Mouse (Mus musculus): Measurements from ENCODE around the gene Ret.
A peak's percentile ranks its signal among the peaks of the same experiment; 100 is the strongest.

Ret gene

DNA sequence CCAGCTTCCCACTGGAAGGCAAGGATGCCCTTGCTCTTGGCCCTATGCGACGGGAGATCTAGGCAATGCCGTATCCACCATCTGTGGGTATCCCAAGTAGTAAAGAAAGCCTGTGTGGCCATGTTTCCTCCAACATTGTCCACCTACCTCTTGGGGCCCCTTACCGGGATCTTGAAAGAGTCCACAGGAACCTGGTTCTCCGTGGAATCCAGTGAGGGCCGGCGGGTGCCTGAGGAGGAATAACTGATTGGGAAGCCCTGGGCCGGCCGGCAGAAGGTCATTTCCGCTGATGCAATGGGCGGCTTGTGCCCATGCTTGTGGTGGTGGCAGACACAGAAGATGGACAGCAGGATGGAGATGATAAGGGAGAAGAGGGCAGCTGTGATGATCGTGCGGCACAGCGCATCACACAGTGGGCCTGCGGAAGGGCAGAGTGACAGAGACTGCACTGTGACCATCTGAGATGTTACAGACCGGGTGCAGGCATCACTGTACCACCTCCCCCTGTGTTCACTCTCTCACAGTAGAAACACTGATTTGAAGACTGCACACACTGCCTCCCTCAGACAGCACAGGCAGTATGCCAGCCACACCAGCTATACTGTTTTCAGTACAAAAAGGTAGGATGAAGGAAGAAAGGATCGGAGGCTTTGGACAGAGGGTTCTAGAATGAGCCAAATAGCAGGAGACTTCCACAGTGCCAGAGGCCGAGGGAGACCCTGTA is 24.1 kb downstream of the Ret start:
- no peak for DNase-seq

DNA sequence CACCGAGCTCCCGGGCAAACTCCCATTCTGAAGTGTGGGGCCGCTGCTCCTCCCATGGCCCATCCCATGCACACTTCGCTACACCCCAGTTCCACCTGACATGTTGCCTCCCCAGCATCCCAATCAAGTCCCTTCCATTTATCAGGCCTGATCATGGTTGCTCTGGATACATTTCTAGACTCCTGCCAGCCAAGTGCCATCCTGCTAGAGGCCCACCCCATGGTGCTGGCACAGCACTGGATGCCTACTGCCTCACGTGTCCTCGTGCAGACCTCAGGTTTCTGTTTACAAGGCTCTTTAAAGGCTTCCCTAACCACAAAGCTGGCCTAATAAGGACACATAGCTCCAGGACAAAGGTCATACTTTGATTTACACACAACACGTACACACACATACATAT is 26.1 kb downstream of the Ret start:
- DNase-seq = peak in 1 of 2 experiments; percentile 36

DNA sequence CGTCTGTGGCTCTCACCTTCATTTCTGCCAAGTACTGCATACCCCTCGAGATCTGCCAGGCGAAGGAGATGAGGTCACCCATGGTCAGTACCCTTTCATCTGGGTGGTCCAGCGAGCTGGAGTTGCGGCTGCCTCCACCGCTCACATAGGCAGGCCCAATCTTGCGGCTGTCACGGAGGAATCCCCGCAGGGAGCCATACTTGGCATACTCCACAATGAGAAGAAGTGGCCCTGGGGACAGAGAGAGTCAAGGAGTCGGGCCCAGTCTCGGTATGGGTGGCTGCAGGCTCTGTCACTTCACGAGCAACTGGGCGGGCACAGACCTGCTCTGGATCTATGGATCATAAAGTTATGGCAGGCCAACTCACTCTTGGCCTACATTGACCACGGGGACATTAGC is 29.4 kb downstream of the Ret start:
- no peak for DNase-seq

DNA sequence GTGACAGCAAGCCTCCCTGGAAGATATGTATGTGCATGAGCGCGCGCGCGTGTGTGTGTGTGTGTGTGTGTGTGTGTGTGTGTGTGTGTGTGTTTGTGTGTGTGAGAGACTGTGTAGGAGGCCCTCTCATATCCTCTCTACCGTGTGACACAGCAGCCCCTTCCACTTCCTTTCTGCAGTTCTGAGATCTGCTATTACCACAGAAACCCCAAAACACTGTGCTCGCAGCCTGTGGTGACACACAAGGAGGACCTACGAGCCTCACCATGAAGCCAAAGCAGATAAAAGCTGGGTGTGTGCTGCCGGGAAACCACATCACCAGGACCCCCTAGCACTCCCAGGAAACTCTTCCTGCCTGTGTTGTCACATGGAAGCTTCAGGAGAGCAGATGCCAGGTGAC is 30.5 kb downstream of the Ret start:
- DNase-seq = no peak

DNA sequence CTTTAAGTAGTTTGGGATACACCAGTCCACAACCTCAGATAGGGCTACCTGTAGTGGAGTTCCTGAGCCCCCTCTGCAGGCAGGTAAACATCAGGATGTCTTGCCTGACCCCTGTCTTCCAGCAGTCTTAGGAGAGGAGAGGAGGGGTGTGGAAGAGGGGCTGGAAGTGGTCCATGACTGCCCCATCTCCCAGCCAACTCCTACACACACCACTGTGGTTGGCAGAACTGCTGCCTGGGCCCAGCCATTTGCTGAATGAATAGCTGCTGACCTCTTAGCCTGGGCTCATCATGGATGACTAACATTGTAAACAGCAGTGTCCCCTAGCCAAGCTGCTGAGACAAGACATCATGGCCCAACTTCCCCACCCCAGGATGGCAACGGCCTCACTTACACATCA is 32.0 kb downstream of the Ret start:
- DNase-seq = no peak

DNA sequence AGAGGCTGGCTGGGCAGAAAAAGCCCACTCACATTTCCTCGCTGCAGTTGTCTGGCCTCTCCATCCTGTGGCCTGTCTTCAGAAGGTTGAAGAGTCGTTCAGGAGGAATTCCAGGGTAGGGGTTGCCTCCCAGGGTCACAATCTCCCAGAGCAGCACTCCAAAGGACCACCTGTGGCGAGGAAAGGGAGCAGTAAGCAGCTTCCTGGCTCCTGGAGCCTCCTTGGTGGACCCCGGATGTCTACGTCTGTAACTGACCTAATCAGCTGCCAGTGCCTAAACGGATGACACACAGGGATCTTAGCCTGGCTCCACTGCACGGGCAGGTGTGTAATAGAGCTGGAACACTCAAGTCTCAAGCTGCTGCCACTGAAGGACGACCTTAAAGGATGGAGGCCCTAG is 32.8 kb downstream of the Ret start:
- no peak for DNase-seq

DNA sequence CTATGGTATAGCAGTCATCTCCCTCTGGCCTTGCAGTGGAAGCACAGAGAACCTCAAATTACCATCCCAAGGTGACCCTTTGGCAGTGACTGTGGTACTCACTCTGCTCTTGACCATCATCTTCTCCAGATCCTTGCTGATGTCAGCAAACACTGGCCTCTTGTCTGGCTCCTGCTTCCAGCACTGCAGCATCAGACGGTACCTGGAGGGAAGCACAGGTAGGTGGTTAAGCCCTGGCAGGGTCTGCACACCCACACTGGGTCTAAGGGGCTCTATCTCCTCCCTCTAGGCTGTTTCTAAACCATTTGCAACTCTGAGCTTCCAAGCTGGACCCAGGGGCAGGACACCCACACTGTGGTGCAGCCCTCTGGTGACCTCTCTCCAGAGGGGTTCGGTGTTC is 34.4 kb downstream of the Ret start:
- no peak for DNase-seq

DNA sequence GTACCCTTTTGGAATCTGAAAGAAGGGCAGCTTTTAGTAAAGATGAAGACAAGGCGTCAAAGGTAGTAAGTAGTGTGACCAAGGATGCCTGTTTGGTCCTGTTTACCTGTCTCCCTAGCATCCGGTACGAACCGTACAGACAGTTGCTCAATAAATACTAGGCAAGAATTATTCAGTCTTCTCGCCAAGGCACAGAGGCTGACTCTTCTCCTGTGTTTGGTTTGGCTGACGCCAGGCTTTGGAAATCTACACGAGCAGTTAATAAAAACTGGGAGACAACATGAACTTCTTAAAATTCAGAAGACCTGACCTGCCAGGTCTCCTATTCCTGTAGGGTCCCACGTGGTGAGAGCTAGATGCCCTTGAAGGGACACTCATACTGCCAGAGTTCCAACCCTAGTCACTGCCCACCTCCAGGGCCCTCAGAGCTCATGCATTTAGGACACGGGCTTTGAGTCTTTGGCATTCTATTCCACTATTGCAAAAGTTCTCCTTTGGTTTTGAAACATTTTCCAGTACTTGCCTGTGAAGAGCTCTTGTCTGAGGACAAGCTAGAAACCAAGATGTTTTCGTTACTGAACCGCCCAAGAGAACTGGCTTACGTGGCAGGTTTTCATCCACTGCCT is 34.9 kb downstream of the Ret start:
- DNase-seq = peak; percentile 50 to 64

DNA sequence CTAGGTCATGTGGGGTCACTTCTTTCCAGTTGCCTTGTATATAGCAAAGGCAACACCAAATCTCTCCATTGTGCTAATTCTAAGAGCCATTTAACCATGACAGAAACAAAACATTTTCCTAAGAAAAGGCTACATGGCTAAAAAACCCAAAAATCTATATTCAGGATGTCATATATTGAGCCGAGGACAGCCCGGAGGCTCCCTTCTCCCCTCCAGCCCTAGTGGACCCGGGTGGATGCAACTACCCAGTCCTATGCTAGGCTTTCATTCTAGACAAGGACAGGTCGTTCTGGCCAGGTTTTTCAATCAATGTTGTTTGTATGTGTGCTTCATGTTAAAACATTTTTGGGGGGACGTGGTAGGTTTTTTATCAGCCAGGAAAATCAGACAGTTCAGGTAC is 44.4 kb downstream of the Ret start:
- no peak for DNase-seq

DNA sequence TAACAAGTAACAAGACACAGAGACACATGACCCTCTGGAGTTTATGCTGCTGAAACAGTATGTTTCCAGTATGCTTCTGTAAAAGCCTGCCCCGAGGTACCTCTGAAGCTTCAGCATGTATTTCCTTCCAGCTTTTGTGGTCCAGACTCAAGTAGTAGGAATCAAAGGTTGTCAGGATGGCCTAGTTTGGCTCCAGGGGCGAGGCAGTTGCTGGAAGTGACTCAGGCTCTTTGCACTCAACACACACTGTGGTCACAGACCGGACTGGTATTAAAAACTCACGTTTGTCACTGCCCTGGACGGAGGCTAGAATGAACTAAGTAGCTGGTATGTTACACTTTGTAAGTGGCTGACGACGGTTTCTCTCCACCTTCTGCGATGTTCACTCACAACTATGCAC is 46.5 kb downstream of the Ret start:
- no peak for DNase-seq

DNA sequence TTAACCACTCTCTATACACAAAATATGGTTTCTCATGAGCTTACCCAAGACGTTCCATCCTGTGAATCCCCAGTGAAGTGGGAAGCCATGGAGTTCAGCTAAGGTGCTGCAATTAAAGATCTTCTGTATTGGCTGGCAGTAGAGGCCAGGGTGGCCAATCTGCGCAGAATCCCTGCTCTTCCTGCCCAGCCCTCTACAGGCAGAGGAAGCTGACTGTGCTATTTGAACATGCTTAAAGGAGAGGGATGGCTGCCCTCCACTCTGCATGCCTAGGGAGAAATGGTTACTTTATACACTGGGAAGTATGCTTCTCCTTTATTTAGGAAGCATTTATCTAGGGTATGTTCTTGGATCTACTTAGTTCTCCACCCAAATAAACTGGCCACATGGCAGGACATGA is 47.0 kb downstream of the Ret start:
- no peak for DNase-seq

DNA sequence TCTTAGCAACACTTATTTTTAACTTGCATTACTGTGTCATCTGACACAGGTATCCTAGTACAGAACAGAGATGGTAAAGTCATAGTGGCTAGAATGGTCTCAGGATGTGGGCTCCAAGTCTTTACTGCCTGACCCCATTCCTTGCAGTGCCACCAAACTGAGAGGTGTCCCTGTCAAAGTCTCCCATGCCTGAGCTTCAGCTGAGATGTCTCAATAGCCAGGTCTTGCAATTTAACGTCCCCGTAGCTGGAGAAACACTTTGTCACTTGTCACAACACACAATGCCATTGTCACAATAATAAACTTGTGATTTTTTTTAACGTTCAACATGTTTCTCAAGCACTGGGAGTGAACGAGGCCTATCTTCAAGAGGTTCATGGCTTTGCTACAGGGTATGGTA is 47.4 kb downstream of the Ret start:
- DNase-seq = no peak

DNA sequence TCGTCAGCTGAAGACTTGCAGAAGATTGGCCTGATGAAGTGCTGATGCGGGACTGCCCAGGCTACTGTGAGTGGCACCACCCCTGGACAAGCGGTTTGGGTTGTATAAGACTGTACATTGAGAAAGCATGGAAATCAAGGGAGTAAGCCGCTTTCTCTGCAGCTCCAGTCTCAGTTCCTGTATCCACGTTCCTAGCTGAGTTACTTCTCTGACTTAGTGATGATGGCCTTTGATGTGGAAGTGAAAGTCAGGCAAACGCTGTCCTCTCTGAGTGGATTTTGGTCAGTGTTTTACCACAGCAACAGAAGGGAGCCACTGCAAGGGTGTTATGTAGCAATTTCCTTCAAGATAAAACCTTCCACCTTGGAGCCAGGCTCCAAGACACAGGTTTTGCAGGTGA is 56.6 kb downstream of the Ret start:
- no peak for DNase-seq

DNA sequence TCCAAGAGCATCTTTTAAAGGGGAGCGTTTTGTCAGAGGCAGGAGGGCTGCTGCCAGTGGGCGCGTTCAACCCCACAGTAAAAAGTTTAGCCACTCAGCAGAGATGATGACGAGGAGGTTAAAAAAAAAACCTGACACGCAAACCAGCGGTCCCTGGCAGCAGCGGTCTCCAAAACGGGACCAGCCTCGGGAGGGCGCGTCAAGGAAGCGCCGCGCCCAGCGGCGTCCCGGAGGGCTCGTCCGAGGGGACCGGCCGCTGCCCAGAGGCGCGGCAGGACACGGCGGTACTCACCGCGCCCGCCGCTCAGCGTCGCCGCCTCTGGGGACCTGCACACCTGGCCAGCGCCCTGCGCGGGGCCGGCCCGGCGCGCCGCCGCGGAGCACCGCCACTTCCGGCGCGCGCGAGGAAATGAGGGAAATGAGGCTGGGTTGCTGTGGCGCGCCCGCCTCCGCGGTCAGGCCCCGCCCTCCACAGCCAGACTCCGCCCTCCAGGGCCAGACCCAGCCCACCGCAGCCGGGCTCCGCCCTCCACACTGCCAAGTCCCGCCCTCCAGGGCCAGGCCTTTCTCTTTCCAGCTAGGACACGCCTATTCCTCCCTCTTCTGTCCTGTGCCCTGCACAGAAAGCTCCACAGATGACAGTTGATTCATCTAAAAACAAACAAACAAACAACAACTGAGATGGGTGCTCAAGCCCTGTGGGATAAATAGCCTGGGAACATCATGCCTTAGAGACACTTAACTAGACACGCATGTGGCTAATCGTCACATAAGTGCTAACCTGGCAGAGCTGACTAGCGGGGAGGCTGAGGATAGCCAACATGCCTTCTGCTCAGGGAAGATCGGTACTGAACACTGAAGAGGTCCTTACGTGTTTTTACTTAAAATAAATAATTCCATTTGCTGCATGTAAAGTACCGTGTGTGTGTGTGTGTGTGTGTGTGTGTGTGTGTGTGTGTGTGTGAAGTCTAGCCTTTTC is 58.5 kb downstream of the Ret start, which contains the start of gene Csgalnact2:
Gene Csgalnact2 (minus strand): TSS at position 410 of the 979 bp plus-strand sequence.
- DNase-seq = peak; percentile 92 to 93

DNA sequence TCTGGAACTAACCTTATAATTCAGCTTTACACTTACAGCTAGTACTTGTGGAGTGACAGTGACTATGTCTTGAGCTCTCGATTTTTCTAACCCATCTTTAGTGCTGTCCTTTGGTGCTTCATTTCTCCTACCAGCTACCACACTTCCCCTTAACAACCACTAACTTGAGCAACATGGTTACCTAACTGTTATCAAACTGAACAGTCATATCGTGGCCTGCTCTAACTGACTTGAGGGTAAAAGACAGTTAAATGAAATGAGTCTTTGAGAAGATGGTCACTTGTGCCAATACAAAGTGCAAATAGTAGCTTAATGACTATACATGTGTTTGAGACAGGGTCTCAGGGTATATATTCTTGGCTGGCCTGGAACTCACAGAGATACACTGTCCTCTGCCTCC is 60.4 kb downstream of the Ret start:
- no peak for DNase-seq

DNA sequence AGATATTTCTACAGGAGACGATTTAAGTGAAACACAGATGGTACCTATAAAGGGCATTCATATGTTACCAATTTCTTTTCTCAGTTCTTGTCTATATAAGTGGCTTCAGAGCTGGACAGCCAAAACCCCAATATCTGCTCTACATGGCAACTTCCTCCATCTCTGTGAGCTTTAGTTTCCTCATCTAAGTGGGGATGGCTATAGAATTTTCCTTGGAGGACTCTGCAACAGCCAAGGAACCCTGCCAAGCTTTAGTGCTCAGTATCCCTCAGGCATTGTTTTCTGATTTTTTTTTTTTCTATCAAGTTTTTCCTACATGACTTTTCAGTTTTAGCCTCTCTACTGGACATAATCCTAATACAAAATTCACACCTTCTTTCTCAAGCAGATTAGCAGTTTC is 63.1 kb downstream of the Ret start:
- DNase-seq = no peak

DNA sequence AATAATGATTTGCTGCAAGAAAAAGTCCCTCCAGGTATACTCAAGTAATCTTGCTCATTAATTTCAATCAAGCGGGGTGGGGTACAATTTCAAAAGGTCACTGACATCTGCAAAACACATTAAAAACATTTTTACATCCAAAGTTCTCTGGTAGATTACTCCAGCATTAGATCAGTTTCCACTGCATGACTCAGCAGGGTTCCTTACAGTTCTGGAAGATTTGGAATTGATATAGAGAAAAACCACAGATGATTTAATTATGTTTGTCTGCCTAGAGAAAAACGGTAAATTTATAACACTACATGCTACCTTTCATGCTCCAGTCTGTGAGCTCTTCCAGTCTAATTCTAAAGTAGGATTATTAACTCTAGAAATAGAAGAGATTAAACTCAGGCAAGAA is 67.5 kb downstream of the Ret start:
- no peak for DNase-seq

DNA sequence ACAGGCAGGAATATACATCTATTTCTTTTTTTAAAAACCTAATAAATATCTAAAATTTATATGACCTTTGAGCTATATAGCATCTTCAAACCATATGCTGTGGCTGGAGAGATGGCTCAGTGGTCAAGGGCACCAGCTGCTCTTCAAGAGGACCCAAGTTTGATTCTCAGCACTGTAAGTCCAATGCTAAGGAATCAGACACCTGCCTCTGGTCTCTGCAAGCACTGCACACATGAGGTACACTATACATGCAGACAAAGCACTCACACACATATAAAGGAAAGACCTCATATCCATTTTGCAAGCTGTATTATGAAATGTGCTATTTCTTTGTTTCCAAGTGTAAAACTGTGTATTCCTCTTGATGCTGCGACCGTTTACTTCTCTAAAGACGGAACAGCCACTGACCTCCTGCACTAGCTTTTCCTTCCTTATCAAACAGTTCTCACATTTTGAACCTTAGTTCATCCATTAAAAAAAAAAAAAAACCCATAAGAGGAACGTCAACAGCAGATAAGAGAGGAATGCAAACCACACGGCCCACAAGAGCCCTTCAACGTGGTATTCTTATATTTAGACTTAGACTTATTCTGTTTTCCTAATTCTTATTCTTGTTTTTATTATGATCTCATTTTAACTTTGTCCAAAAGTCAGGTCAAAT is 69.6 kb downstream of the Ret start:
- peak; percentile 48 to 52 for DNase-seq

DNA sequence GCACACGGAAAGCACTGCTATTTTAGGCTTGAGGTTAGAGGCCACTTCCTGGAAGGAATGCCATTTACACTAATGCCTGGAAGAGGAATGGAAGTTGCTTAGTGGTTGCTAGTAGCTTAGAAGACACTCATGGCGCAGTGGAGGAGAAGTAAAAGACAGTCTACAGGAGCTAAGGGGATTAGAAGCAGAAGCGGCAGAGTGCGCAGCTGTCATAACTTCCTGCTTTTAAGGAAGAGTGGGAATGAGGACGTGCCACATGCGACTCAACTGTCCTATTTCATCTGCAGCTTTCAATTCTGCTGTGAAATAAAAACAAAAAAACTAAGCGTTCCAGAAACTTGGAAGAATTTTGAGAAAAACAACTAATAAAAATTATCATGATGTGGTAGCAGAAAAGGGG is 70.3 kb downstream of the Ret start:
- DNase-seq = no peak

DNA sequence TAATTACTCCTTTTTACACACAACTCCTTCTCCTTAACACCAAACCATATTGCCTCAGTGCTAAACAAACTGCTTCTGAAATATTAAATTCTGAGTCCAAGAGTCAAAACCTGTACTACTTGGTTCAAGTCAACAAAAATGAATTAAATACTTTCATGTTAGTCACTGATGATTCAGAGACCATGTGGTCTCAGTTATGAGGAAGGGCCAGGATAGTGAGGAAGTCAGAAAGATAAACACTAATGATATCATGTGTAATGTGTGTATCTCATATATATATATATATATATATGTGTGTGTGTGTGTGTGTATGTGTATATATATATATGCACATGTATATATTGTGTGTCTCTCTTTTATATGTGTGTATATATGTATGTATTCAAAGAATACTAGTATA is 70.9 kb downstream of the Ret start:
- DNase-seq = no peak

DNA sequence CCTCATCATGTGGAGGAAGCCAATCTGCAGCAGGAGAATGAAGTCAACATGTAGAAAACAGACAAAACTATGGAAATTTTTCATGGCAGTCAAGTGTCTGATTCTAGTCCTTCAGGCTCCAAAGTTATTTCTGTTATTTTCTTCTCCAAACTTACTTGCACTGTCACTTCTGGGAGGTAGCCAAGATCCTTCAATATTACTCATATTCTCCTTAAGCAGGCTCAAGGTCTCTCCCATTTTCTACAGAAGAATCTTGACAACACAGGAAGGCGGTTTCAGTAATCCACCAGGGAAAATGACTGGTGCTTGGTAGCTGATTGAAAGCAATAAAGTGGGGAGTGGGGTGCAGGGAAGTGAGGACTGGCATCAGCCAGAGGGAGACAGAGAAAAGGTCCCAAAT is 74.8 kb downstream of the Ret start:
- no peak for DNase-seq

DNA sequence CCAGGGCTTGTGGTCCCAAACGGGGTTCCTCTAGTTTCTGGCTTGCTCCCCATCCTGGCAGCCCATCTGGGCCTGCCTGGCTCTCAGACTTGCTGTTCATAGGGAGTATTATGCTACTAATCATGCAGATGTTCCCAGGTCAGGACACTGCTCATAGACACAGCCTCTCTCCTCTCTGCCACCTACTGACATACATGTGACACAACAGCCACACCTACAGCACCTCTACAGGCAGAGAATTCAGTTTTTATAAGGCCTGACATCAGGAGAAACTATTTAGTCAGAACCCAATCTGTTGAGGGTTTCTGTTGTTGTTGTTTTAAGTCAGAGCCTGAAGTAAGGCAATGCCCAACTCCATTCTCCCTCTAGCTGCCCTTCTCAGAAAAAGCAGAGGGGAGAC is 85.7 kb downstream of the Ret start:
- DNase-seq = no peak
